Comparison of ENCODE assay signal across 19 mouse cellular contexts in genomic region chr5:139398786-139399185, GRCm38 (mm10). TPM values are rescaled to one million over a fixed set of nuclear protein-coding genes. Genes with fewer than 3 reads are reported as not detected.
A peak's percentile ranks its signal among the peaks of the same experiment; 100 is the strongest.
DNase-seq lines count a peak whose midpoint lies in the region; ATAC-seq and TF ChIP-seq lines count a peak whose summit lies in the region.
"Had no signal": no experiment of that assay in that cellular context is flagged by ENCODE, and none has a peak within 500 bp of the region (broad histone marks: within the 10 kb centered on the region; RNA-seq: fewer than 3 reads in every experiment).

No protein-coding gene starts in this region.

- DNase-seq in gastrocnemius, adult 2 months: no peak
- no peak for DNase-seq in gastrocnemius, adult 8-10 months (ENCODE audit: low spot score in 2 of 2)
- DNase-seq in heart, postnatal 0 days (ENCODE audit: low spot score): no peak
- DNase-seq in heart, postnatal 25 days (ENCODE audit: low spot score): no peak
- DNase-seq in lung, adult 2 months: no peak
- DNase-seq in lung, postnatal 10 days: no peak

- H3K9me3 ChIP-seq in heart, postnatal 0 days (replicated peaks; ENCODE audit: control insufficient read depth, low read length): no peaks in the 10 kb centered on the region
- H3K9me3 ChIP-seq in liver, embryonic 16.5 days (replicated peaks; ENCODE audit: control insufficient read depth, low read length): no peaks in the 10 kb centered on the region
- H3K9me3 ChIP-seq in intestine, embryonic 15.5 days: no peaks in the 10 kb centered on the region
- H3K9me3 ChIP-seq: embryonic facial prominence, embryonic 12.5 days; kidney, embryonic 15.5 days; lung, embryonic 15.5 days; midbrain, embryonic 10.5 days had no signal

- H3K36me3 ChIP-seq in heart, postnatal 0 days (replicated peaks; ENCODE audit: control insufficient read depth, insufficient read depth, low read length): peaks cover 12% of the 10 kb centered on the region
- H3K36me3 ChIP-seq in liver, embryonic 16.5 days (ENCODE audit: control insufficient read depth, insufficient read depth): peaks cover 15% of the 10 kb centered on the region
- no peaks in the 10 kb centered on the region for H3K36me3 ChIP-seq in intestine, embryonic 15.5 days
- H3K36me3 ChIP-seq: embryonic facial prominence, embryonic 12.5 days; kidney, embryonic 15.5 days; midbrain, embryonic 10.5 days had no signal

- peak overlapping the region; percentile 38; the same call in 1 of the 2 replicates for H3K4me2 ChIP-seq in heart, postnatal 0 days (ENCODE audit: low read depth, low read length)
- H3K4me2 ChIP-seq in liver, embryonic 16.5 days (ENCODE audit: low read depth, low read length): no peak overlapping the region; the same call in 1 of the 2 replicates
- no peak overlapping the region for H3K4me2 ChIP-seq in intestine, embryonic 15.5 days (replicated peaks)
- H3K4me2 ChIP-seq: embryonic facial prominence, embryonic 12.5 days; kidney, embryonic 15.5 days; lung, embryonic 15.5 days had no signal

- no peak overlapping the region for H3K4me3 ChIP-seq in gastrocnemius, adult 2 months
- H3K4me3 ChIP-seq in heart, postnatal 0 days (ENCODE audit: low read depth, low read length): no peak overlapping the region
- no peak overlapping the region for H3K4me3 ChIP-seq in lung, adult 2 months (replicated peaks; ENCODE audit: extremely low read depth, low read depth, low read length)
- no peak overlapping the region for H3K4me3 ChIP-seq in liver, embryonic 16.5 days (ENCODE audit: low read depth, low read length)
- no peak overlapping the region for H3K4me3 ChIP-seq in intestine, embryonic 15.5 days (replicated peaks)
- H3K4me3 ChIP-seq: embryonic facial prominence, embryonic 12.5 days; kidney, embryonic 15.5 days; lung, embryonic 15.5 days; midbrain, embryonic 10.5 days had no signal

- H3K4me1 ChIP-seq in heart, postnatal 0 days (ENCODE audit: control insufficient read depth, insufficient read depth): peaks cover 23% of the 10 kb centered on the region
- peaks cover 11% of the 10 kb centered on the region for H3K4me1 ChIP-seq in lung, adult 2 months (ENCODE audit: control insufficient read depth, insufficient read depth, low read length)
- H3K4me1 ChIP-seq in liver, embryonic 16.5 days (ENCODE audit: control insufficient read depth, low read depth, low read length): peaks cover 37% of the 10 kb centered on the region
- 0 out of 2 replicates have a peak, but pooled peaks cover 7% of the 10 kb centered on the region for H3K4me1 ChIP-seq in intestine, embryonic 15.5 days (replicated peaks)

- intact Hi-C loops in gastrocnemius, adult 2 months (cut with DNase I): loop anchor here (1.0 kb wide), 2 partner anchors 18 to 34 kb away; no protein-coding TSS in a partner anchor
- intact Hi-C loops in heart, postnatal 25 days (cut with DNase I): loop anchor here (1.0 kb wide), 1 partner anchor 34 kb away; no protein-coding TSS in a partner anchor

- 77% methylated on average over 5 of the region's 5 CpGs for WGBS in heart, postnatal 0 days
- 71% methylated on average over 5 of the region's 5 CpGs for WGBS in lung, adult 2 months
- 66% methylated on average over 5 of the region's 5 CpGs for WGBS in liver, embryonic 16.5 days (ENCODE audit: insufficient replicate concordance)
- WGBS in intestine, embryonic 15.5 days: 75% methylated on average over 5 of the region's 5 CpGs

- no peaks in the 10 kb centered on the region for H3K27me3 ChIP-seq in heart, postnatal 0 days (ENCODE audit: control insufficient read depth, insufficient read depth, low read length)
- H3K27me3 ChIP-seq in liver, embryonic 16.5 days (ENCODE audit: control insufficient read depth, insufficient read depth, low read depth, low read length): no peaks in the 10 kb centered on the region
- no peaks in the 10 kb centered on the region for H3K27me3 ChIP-seq in intestine, embryonic 15.5 days (replicated peaks)
- H3K27me3 ChIP-seq: embryonic facial prominence, embryonic 12.5 days; kidney, embryonic 15.5 days; lung, embryonic 15.5 days had no signal

- peak; percentile 2; the same call in 1 of the 2 replicates for ATAC-seq in heart, postnatal 0 days (ENCODE audit: insufficient read depth, low read depth)
- ATAC-seq in liver, embryonic 16.5 days (ENCODE audit: low read depth): no peak
- ATAC-seq in intestine, embryonic 15.5 days: no peak

- TF ChIP-seq CTCF in gastrocnemius, adult 2 months (IDR thresholded peaks at IDR 0.05): no peak
- TF ChIP-seq CTCF in heart, postnatal 0 days (IDR thresholded peaks at IDR 0.05; ENCODE audit: low read depth): no peak
- TF ChIP-seq CTCF in lung, adult 2 months (IDR thresholded peaks at IDR 0.05; ENCODE audit: insufficient read depth, low read length): no peak

- 0 out of 2 replicates have a peak, but pooled peaks have one; percentile 4 for TF ChIP-seq POLR2A in lung, adult 2 months (IDR thresholded peaks at IDR 0.05; ENCODE audit: borderline replicate concordance, extremely low read depth, low read depth, low read length)

- TF ChIP-seq EP300 in heart, postnatal 0 days (IDR thresholded peaks at IDR 0.05; ENCODE audit: low read depth): no peak

- no peak overlapping the region for H3K9ac ChIP-seq in heart, postnatal 0 days (replicated peaks; ENCODE audit: low read depth, low read length)
- H3K9ac ChIP-seq in liver, embryonic 16.5 days (ENCODE audit: low read depth, low read length): peak overlapping the region; percentile 25; the same call in 1 of the 2 replicates
- no peak overlapping the region for H3K9ac ChIP-seq in intestine, embryonic 15.5 days
- H3K9ac ChIP-seq: embryonic facial prominence, embryonic 12.5 days; kidney, embryonic 15.5 days; lung, embryonic 15.5 days had no signal

- peak overlapping the region; percentile 86 for H3K27ac ChIP-seq in gastrocnemius, adult 2 months
- peak overlapping the region; percentile 18 for H3K27ac ChIP-seq in heart, postnatal 0 days (ENCODE audit: low read depth)
- H3K27ac ChIP-seq in liver, embryonic 16.5 days (ENCODE audit: low read length): no peak overlapping the region
- H3K27ac ChIP-seq in intestine, embryonic 15.5 days: no peak overlapping the region
- H3K27ac ChIP-seq: embryonic facial prominence, embryonic 12.5 days; kidney, embryonic 15.5 days; lung, embryonic 15.5 days; midbrain, embryonic 10.5 days had no signal

RNA-seq across cellular contexts. Expression of gene C130050O18Rik, which starts 6.3 kb away (rescaled TPM):
- under 1 TPM; 0.15 to 0.33 TPM for total RNA-seq in gastrocnemius, adult 2 months (2021)
- total RNA-seq in gastrocnemius, adult 8-10 months (2022): under 1 TPM in 2 of 4 experiments, not detected in 2; 0.15 to 0.27 TPM
- 1.7 and 1.8 TPM in 2 replicates for total RNA-seq in heart, postnatal 0 days (2014; rRNA removed; ENCODE audit: low replicate concordance)
- polyA plus RNA-seq in heart, postnatal 0 days (2015; fragmentation: Nextera tagmentation; extraction: Ambion mirVana): 0.23 and 0.31 TPM in 2 replicates
- total RNA-seq in heart, postnatal 25 days (2021): under 1 TPM; 0.70 to 0.78 TPM
- polyA plus RNA-seq in lung, adult 2 months (2012; rRNA removed): 7.2 and 9.0 TPM in 2 replicates
- polyA plus RNA-seq in liver, embryonic 16.5 days (2015; fragmentation: Nextera tagmentation; extraction: Ambion mirVana): 1.2 and 1.6 TPM in 2 replicates
- 0.81 and 0.85 TPM in 2 replicates for polyA plus RNA-seq in intestine, embryonic 15.5 days (2015; fragmentation: Nextera tagmentation; extraction: Ambion mirVana)
- polyA plus RNA-seq: inflammation-experienced regulatory T-cells, adult 6 months had no signal

RNA-seq across cellular contexts. Expression of gene Gpr146, which starts 21.3 kb away (rescaled TPM):
- 10 to 100 TPM; 26.5 to 41.2 TPM for total RNA-seq in gastrocnemius, adult 2 months (2021)
- total RNA-seq in gastrocnemius, adult 8-10 months (2022): 10 to 100 TPM; 20.9 to 28.6 (median 25.4) TPM
- total RNA-seq in heart, postnatal 0 days (2014; rRNA removed; ENCODE audit: low replicate concordance): 38.2 and 39.1 TPM in 2 replicates
- polyA plus RNA-seq in heart, postnatal 0 days (2015; fragmentation: Nextera tagmentation; extraction: Ambion mirVana): 23.0 and 23.7 TPM in 2 replicates
- total RNA-seq in heart, postnatal 25 days (2021): 10 to 100 TPM; 35.3 to 58.5 TPM
- 75.7 and 93.4 TPM in 2 replicates for polyA plus RNA-seq in lung, adult 2 months (2012; rRNA removed)
- 20.6 and 24.1 TPM in 2 replicates for polyA plus RNA-seq in liver, embryonic 16.5 days (2015; fragmentation: Nextera tagmentation; extraction: Ambion mirVana)
- 2.2 and 2.7 TPM in 2 replicates for polyA plus RNA-seq in intestine, embryonic 15.5 days (2015; fragmentation: Nextera tagmentation; extraction: Ambion mirVana)

RNA-seq across cellular contexts. Expression of gene Gper1, which starts 24.2 kb away (rescaled TPM):
- total RNA-seq in gastrocnemius, adult 2 months (2021): 1 to 10 TPM; 1.3 to 2.7 TPM
- total RNA-seq in gastrocnemius, adult 8-10 months (2022): under 1 TPM; 0.24 to 0.77 (median 0.61) TPM
- total RNA-seq in heart, postnatal 0 days (2014; rRNA removed; ENCODE audit: low replicate concordance): 1.3 and 4.5 TPM in 2 replicates
- 1.0 and 2.0 TPM in 2 replicates for polyA plus RNA-seq in heart, postnatal 0 days (2015; fragmentation: Nextera tagmentation; extraction: Ambion mirVana)
- total RNA-seq in heart, postnatal 25 days (2021): 1 to 10 TPM; 1.3 to 2.1 TPM
- polyA plus RNA-seq in lung, adult 2 months (2012; rRNA removed): 2.7 and 3.3 TPM in 2 replicates
- polyA plus RNA-seq in liver, embryonic 16.5 days (2015; fragmentation: Nextera tagmentation; extraction: Ambion mirVana): 0.07 and 0.15 TPM in 2 replicates
- polyA plus RNA-seq in intestine, embryonic 15.5 days (2015; fragmentation: Nextera tagmentation; extraction: Ambion mirVana): 2.1 TPM in 2 replicates
- polyA plus RNA-seq: inflammation-experienced regulatory T-cells, adult 6 months had no signal

RNA-seq across cellular contexts. Expression of gene Cyp2w1, which starts 46.4 kb away (rescaled TPM):
- total RNA-seq in gastrocnemius, adult 2 months (2021): not detected
- not detected for total RNA-seq in gastrocnemius, adult 8-10 months (2022)
- total RNA-seq in heart, postnatal 0 days (2014; rRNA removed; ENCODE audit: low replicate concordance): not detected in 2 replicates
- polyA plus RNA-seq in heart, postnatal 0 days (2015; fragmentation: Nextera tagmentation; extraction: Ambion mirVana): not detected in 2 replicates
- not detected for total RNA-seq in heart, postnatal 25 days (2021)
- polyA plus RNA-seq in lung, adult 2 months (2012; rRNA removed): 0.33 TPM in 1 of 2 replicates, not detected in the other
- polyA plus RNA-seq in liver, embryonic 16.5 days (2015; fragmentation: Nextera tagmentation; extraction: Ambion mirVana): 0.42 TPM in 1 of 2 replicates, not detected in the other
- 23.5 and 25.8 TPM in 2 replicates for polyA plus RNA-seq in intestine, embryonic 15.5 days (2015; fragmentation: Nextera tagmentation; extraction: Ambion mirVana)
- total RNA-seq: adrenal gland, adult 8-10 months; gastrocnemius, postnatal 10 days; heart, postnatal 14 days; left cerebral cortex, postnatal 36 days had no signal
- polyA plus RNA-seq: forebrain, embryonic 16.5 days; inflammation-experienced regulatory T-cells, adult 6 months; lung, embryonic 15.5 days; midbrain, embryonic 10.5 days; testis, adult 2 months had no signal

RNA-seq across cellular contexts. Expression of gene Cox19, which starts 47.6 kb away (rescaled TPM):
- 10 to 100 TPM; 48.7 to 69.6 TPM for total RNA-seq in gastrocnemius, adult 2 months (2021)
- 10 to 100 TPM; 46.5 to 60.3 (median 57.4) TPM for total RNA-seq in gastrocnemius, adult 8-10 months (2022)
- 120 and 123 TPM in 2 replicates for total RNA-seq in heart, postnatal 0 days (2014; rRNA removed; ENCODE audit: low replicate concordance)
- polyA plus RNA-seq in heart, postnatal 0 days (2015; fragmentation: Nextera tagmentation; extraction: Ambion mirVana): 88.6 and 97.6 TPM in 2 replicates
- total RNA-seq in heart, postnatal 25 days (2021): 10 to 100 TPM; 82.2 to 91.1 TPM
- 51.7 and 61.9 TPM in 2 replicates for polyA plus RNA-seq in lung, adult 2 months (2012; rRNA removed)
- polyA plus RNA-seq in liver, embryonic 16.5 days (2015; fragmentation: Nextera tagmentation; extraction: Ambion mirVana): 42.2 and 48.1 TPM in 2 replicates
- polyA plus RNA-seq in intestine, embryonic 15.5 days (2015; fragmentation: Nextera tagmentation; extraction: Ambion mirVana): 162 and 168 TPM in 2 replicates

Comparison
In these comparisons a context has a peak if more than half of its experiments do, and no peak if none do; other contexts are left out.
1. H3K27ac ChIP-seq: peak in gastrocnemius, adult 2 months (single experiment) and heart, postnatal 0 days (single experiment); none in liver, embryonic 16.5 days (single experiment) and intestine, embryonic 15.5 days (single experiment).